Mouse (Mus musculus) brain, embryonic 14.5 days (tissue): ENCODE results near the gene Aifm3. TPM values are rescaled to one million over a fixed set of nuclear protein-coding genes. Genes with fewer than 3 reads are reported as not detected.

Source experiments
- DNase-seq: peaks from one replicate; pipeline ENCODE4 v3.0.0-alpha.2; 2011; ENCODE audit warnings: low read depth
- CTCF ChIP-seq: fragments of 200-500 bp; IDR thresholded peaks from 2 replicates; pipeline ENCODE4 v1.5.1; 2012; ENCODE audit warnings: inconsistent platforms, mild to moderate bottlenecking, moderate library complexity, borderline replicate concordance; ENCODE audit not compliant: insufficient read depth, insufficient read length; ENCODE audit errors: extremely low read depth
- POLR2A ChIP-seq: fragments of 200-500 bp; IDR thresholded peaks from 2 replicates; pipeline ENCODE4 v1.6.1; 2012; ENCODE audit warnings: mild to moderate bottlenecking, inconsistent platforms, borderline replicate concordance; ENCODE audit not compliant: poor library complexity, insufficient read depth, insufficient read length, severe bottlenecking; ENCODE audit errors: extremely low read depth
- polyA plus RNA-seq: library from polyadenylated mRNA; depleted of rRNA; stranded (reverse); fragments of >200 nt; gene quantifications from 2 replicates; pipeline ENCODE4 v1.2.3, GENCODE M21; 2012; rRNA removed

The Aifm3 gene
- 16.6 and 17.4 TPM in 2 replicates for polyA plus RNA-seq

GRCm38 (mm10) chr16:17489469-17490111 lies at the start of gene Aifm3:
TSS of gene Aifm3 (plus strand) at chr16:17489611.
- TF ChIP-seq CTCF (no peak), POLR2A (no peak)
- DNase-seq = peak; percentile 23

GRCm38 (mm10) chr16:17451541-17452372 lies 37.7 kb upstream of the Aifm3 start, which contains the start of gene Crkl:
TSS of gene Crkl (plus strand) at chr16:17451987.
- TF ChIP-seq CTCF (no peak), POLR2A (peak; percentile 73; the same call in 1 of the 2 replicates)
- peak; percentile 99 for DNase-seq

- TF ChIP-seq CTCF (no peak), POLR2A (peak; percentile 18; the same call in 1 of the 2 replicates)
- no peak for DNase-seq
Measured at GRCm38 (mm10) chr16:17452373-17452715, 37.1 kb upstream of the Aifm3 start.

- peak; percentile 51 for DNase-seq
- TF ChIP-seq CTCF (no peak), POLR2A (no peak)
Measured at GRCm38 (mm10) chr16:17456901-17457300, 32.5 kb upstream of the Aifm3 start.

GRCm38 (mm10) chr16:17460254-17460653 lies 29.2 kb upstream of the Aifm3 start:
- TF ChIP-seq POLR2A (no peak), CTCF (peak; percentile 17; the same call in 1 of the 2 replicates)
- no peak for DNase-seq

- no peak for TF ChIP-seq CTCF
- no peak for TF ChIP-seq POLR2A
- DNase-seq = no peak
Measured at GRCm38 (mm10) chr16:17461596-17461995, 27.8 kb upstream of the Aifm3 start.

GRCm38 (mm10) chr16:17463184-17463583 lies 26.2 kb upstream of the Aifm3 start:
- TF ChIP-seq CTCF = no peak
- no peak for TF ChIP-seq POLR2A
- no peak for DNase-seq

GRCm38 (mm10) chr16:17466875-17467663 lies 22.3 kb upstream of the Aifm3 start:
- DNase-seq = peak; percentile 15

GRCm38 (mm10) chr16:17472498-17472897 lies 16.9 kb upstream of the Aifm3 start:
- DNase-seq = no peak
- TF ChIP-seq CTCF = no peak
- no peak for TF ChIP-seq POLR2A

More at GRCm38 (mm10) chr16:17466875-17467663, 22.3 kb upstream of the Aifm3 start:
- TF ChIP-seq CTCF (no peak), POLR2A (no peak)

- peak; percentile 43 for DNase-seq
- TF ChIP-seq POLR2A (no peak), CTCF (peak; percentile 66; the same call in 1 of the 2 replicates)
Measured at GRCm38 (mm10) chr16:17474091-17474490, 15.3 kb upstream of the Aifm3 start.

GRCm38 (mm10) chr16:17474761-17475160 lies 14.7 kb upstream of the Aifm3 start:
- TF ChIP-seq POLR2A (no peak), CTCF (no peak)
- DNase-seq = no peak
